Mouse (Mus musculus) T-helper 1 cell (primary cell): Measurements from ENCODE around the gene Adora1.

ENCODE experiments used
- in situ Hi-C: fragments of 300-600 bp; cut with MboI, MseI; formaldehyde crosslinking; loops from one replicate; pipeline ENCODE4 v1.15.1; 2025; ENCODE audit warnings: high pct_unique_total_duplicates

The Adora1 gene

DNA sequence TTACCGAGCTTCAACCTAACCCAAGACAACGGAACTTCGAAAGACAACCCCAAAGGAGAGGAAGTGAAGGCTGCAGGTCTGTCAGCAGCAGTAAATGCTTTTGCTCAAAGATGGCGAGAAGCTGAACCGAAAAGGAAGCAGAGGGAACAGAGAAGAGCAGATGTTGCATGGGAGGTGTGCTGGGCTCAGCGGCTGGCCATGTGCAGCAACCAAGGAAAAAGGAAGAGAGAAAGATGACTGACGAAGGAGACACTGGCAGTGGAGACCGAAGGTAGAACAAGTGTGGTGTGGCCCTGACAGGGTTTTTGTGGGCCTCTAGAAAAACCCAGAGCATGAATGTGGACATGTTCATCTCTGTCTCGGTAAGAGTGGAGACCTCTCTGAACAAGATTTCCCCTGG, 5.5 kb upstream of the Adora1 start:
- in situ Hi-C loops, result no loop called here

GRCm38 (mm10) chr1:134237438-134237837, 2.2 kb upstream of the Adora1 start:
- in situ Hi-C loops, result no loop called here

GRCm38 (mm10) chr1:134236142-134236541, 911 bp upstream of the Adora1 start:
- in situ Hi-C loops, result no loop called here

DNA sequence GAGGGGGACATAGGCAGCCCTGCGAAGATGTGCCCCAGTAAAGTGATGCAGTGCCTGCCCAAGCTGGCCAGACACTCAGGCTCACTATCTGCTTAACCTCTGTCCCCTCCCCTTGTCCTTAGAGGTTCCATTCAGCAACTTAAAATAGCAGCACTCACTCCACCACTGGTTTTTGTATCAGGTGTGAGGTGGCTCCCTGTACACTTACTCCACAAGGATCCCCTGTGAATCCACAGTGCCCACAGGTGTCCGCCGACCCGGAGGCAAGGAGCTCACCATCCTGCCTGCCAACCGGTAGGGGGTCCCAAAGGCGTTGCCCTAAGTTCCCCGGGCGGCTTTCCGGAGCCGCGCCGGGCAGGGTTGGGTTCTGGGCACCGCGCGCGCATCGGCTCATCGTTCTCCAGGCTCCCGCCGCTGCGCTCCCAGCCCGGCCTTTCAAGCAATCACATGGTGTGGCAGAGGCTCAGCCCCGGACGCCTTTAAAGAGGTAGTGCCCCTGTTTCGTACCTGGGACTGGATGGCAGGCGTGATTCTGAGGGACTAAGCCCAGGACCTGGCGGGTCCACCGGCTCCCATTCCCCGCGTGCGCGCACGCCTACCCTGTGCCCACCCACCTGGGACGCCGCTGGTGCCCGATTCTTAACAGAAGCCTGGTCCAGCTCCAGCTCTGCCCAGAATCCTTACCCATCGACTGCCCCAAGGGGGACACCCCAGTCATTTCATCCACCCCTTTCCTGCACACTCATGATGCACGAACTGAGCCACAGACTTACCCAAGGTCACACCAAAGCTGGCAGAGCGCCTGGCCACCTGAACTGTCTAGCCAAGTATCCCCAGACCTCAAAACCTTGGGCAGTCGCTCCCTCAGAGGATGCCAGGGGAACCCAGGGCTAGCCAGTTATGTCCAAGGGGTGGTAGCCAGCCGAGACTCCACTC, 508 bp downstream of the Adora1 start:
- in situ Hi-C loops, result loop anchor here (5.0 kb wide), 1 partner anchor 82 kb away; no protein-coding TSS in a partner anchor

GRCm38 (mm10) chr1:134233681-134234454, 1.4 kb downstream of the Adora1 start:
- in situ Hi-C loops, result loop anchor here (5.0 kb wide), 1 partner anchor 82 kb away; no protein-coding TSS in a partner anchor

GRCm38 (mm10) chr1:134232778-134233531, 2.3 kb downstream of the Adora1 start:
- in situ Hi-C loops, result loop anchor here (5.0 kb wide), 1 partner anchor 81 kb away; no protein-coding TSS in a partner anchor

- in situ Hi-C loops, result loop anchor here (5.0 kb wide), 1 partner anchor 80 kb away; no protein-coding TSS in a partner anchor
Measured at GRCm38 (mm10) chr1:134232326-134232725, 2.9 kb downstream of the Adora1 start.

DNA sequence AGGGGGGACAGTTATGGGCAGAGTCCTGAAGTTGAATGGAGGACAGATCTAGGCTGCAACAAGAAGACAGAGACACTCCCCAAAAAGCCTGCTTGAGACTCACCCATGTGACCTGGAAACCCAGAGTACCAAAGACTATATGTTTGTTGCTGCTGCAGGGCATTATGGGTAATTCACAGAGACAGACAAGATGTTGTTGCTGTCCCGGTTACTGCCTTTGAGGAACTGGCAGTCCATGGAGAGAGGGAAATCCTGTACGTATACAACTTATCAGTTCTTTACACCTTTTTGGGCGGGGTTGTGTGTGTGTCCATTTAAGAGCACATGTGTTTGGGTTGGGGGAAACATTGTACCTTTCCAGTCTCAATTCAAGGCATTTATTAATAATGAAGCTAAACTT, 3.5 kb downstream of the Adora1 start:
- in situ Hi-C loops, result loop anchor here (5.0 kb wide), 1 partner anchor 79 kb away; no protein-coding TSS in a partner anchor

DNA sequence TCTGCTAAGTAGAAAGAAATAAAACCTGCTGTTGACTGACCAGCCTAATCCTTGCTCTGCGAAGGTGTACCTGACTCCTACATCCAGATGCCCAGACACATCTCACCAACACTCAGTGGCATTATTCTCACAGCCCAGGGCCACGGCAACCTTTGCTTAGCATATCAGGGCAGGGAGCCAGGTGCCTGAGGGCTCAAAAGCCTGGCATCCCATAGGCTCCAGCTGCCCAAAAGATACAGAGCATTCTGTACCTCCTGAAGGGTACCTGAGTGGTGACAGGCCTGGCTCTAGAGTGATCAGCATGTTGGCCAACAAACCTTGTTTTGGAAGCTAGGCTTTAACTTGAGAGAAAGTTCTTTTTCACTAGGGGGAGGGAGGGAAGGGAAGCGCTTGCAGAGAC, 4.0 kb downstream of the Adora1 start:
- in situ Hi-C loops, result loop anchor here (5.0 kb wide), 1 partner anchor 79 kb away; no protein-coding TSS in a partner anchor

- in situ Hi-C loops, result loop anchor here (5.0 kb wide), 1 partner anchor 78 kb away; no protein-coding TSS in a partner anchor
Measured at GRCm38 (mm10) chr1:134230638-134231228, 4.5 kb downstream of the Adora1 start.

DNA sequence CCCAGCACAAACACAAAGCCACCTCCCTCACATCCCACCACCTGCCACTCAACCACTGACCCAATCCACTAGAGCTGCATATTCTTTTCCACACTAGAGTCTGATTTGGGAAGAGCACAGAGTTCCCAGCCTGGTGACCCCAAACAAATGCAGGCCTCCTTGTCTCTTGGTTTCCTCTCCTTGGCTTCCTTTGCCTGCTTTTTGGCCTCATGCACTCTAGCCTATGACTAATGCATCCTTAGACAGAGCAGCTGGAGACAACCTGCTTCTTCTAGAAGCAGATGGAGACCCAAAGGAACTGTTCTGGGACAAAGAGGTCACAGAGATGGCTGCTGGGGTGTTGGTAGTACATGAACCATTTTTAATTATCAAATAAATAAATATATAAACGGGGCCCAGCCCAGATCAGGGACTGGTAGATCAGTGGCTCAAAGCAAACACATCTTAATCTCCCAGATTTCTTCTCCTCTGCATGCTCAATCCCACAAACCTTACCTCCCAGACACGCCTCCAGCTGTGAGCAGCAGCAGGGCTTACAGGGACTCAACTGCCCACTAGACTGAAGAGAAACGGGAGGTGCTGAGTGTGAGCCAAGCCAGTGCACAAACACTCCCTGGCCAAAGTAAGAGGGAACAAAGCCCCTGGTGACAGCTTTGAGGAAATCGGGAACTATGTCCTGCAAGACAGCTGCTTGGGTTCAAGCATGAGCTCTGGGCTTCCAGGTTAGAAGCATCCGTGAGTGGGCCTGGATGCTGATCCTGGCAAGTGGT, 5.2 kb downstream of the Adora1 start:
- in situ Hi-C loops, result loop anchor here (5.0 kb wide), 1 partner anchor 78 kb away; no protein-coding TSS in a partner anchor

GRCm38 (mm10) chr1:134226739-134227138, 8.5 kb downstream of the Adora1 start:
- in situ Hi-C loops, result no loop called here

GRCm38 (mm10) chr1:134225375-134225774, 9.9 kb downstream of the Adora1 start:
- in situ Hi-C loops, result no loop called here

DNA sequence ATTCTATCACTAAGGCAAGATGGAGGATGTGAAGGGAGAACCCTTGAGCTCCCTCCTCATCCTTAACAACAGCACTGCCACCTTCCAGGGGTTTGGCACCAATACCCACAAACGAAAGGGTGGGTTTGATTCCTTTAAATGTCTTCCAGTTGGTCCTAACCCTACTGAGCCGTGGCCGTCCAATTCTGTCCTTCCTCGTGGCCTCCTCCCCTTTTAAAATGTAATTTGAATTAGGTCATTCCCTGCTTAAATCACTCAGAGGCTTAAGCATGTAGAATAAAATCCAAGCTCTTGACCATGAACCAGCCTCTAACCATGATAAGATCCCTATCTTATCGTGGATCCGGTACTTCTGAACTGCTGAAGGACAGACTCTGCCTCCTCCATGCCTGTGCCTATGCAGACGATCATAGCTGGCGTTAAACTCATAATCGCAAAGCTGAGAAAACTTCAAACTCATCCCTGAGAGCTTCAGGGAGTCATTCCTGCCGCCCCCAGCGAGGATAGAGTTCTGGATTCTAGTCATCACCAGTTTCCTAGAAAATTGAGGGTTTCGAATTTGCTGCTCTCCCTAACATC, 10.5 kb downstream of the Adora1 start:
- in situ Hi-C loops, result no loop called here

- in situ Hi-C loops, result no loop called here
Measured at GRCm38 (mm10) chr1:134222122-134223055, 12.8 kb downstream of the Adora1 start.

GRCm38 (mm10) chr1:134221172-134221571, 14.1 kb downstream of the Adora1 start:
- in situ Hi-C loops, result no loop called here

DNA sequence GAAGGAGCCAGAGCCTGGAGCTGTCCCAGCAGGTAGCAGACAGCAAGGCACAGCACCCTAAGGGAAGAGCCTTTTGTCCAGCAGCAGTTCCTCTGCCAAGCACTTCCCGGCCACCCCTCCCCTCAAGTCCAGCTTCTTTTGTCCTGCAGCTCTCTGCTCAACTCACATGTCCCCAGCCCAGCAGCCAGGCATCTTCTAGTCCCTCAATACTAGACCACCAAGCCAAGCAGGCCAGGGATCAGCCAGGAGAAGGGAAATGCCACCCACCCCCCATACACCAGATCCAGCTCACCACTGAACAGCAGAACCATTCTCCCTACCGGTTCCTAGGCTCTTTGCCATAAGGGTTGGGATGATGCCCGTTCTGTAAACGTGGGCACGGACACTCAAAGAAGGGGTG, 15.6 kb downstream of the Adora1 start:
- in situ Hi-C loops, result no loop called here

DNA sequence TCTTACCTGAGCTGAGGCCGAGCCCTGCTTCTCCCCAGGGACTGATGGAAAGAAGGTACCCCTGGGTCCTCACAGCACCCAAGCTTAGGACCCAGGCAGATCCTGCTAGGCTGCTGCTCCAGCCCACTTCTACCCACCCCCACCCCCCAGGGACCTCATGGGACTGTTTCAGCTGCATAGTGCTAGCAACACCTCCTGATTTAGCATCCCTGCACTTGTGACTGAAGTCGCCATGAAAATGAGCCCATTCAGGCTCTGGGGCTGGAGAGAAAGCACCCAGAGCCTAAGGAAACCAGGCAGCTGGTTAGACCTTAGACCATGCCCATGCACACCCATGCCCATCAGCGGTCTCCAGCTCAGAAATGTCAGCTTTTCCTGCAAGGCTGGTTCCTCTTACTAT, 17.3 kb downstream of the Adora1 start:
- in situ Hi-C loops, result no loop called here

DNA sequence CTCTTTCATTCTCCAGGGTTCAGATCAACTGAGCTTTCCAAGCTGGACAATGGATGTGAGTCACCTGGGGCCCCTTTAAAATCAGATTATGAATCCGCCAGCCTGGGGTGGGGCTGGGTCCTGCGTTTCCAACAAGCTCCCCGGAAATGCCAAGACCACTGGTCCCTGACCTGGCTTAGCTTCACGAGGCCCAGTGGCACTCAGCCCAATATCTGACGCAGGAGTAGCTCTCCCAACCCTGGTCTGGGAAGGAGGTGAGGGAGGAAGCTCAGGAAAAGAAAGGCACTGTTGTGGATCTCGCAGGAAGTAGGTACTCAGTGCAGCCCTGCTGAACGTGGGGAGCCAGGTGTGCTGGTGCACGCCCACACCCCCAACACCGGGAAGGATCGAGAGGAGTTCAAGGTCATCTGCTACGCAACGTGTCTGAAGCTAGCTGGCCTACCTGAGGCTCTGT, 18.2 kb downstream of the Adora1 start:
- in situ Hi-C loops, result no loop called here
